Mouse (Mus musculus) midbrain, postnatal 0 days (tissue): ENCODE measurements around the gene Prom2. TPM values are rescaled to one million over a fixed set of nuclear protein-coding genes. Genes with fewer than 3 reads are reported as not detected.

Source experiments
- ATAC-seq: fragments of 200-750 bp; cut with Nextera tagmentation; 2 replicates; pipeline ENCODE4 v1.8.0; 2017; ENCODE audit warnings: moderate number of reproducible peaks, mild to moderate bottlenecking, moderate TSS enrichment, moderate library complexity; ENCODE audit not compliant: low FRiP score
- DNase-seq: peaks from one replicate; pipeline ENCODE4 v3.0.0-alpha.2; 2015; ENCODE audit warnings: low spot score
- H3K27ac ChIP-seq: fragments of 300-500 bp; sonication (generic); 2 replicates; pipeline ENCODE4 v1.5.1; 2014; ENCODE audit warnings: low read depth, mild to moderate bottlenecking, low read length, mixed read lengths
- H3K27me3 ChIP-seq: fragments of 300-500 bp; sonication (generic); 2 replicates; pipeline ENCODE4 v1.6.1; 2014; ENCODE audit warnings: low read length, control low read depth, mixed read lengths; ENCODE audit not compliant: insufficient read depth
- H3K36me3 ChIP-seq: fragments of 300-500 bp; sonication (generic); 2 replicates; pipeline ENCODE4 v1.6.1; 2014; ENCODE audit warnings: low read length, control low read depth, mixed read lengths; ENCODE audit not compliant: insufficient read depth
- H3K4me1 ChIP-seq: fragments of 300-500 bp; sonication (generic); 2 replicates; pipeline ENCODE4 v1.6.1; 2014; ENCODE audit warnings: mild to moderate bottlenecking, control low read depth, antibody characterized with exemption, low read length, mixed read lengths; ENCODE audit not compliant: insufficient read depth
- H3K4me2 ChIP-seq: fragments of 300-500 bp; sonication (generic); 2 replicates; pipeline ENCODE4 v1.6.1; 2014; ENCODE audit warnings: low read depth, mild to moderate bottlenecking, low read length, mixed read lengths; ENCODE audit not compliant: poor library complexity, severe bottlenecking
- H3K4me3 ChIP-seq: fragments of 300-500 bp; sonication (generic); 2 replicates; pipeline ENCODE4 v1.5.1; 2014; ENCODE audit warnings: low read depth, mild to moderate bottlenecking, low read length, moderate library complexity
- H3K9ac ChIP-seq: fragments of 300-500 bp; sonication (generic); replicated peaks from 2 replicates; pipeline ENCODE4 v1.6.1; 2014; ENCODE audit warnings: mild to moderate bottlenecking, low read length, moderate library complexity, mixed read lengths; ENCODE audit not compliant: poor library complexity, severe bottlenecking
- H3K9me3 ChIP-seq: fragments of 300-500 bp; sonication (generic); 2 replicates; pipeline ENCODE4 v1.6.1; 2016; ENCODE audit warnings: low read length, control low read depth
- CTCF ChIP-seq: IDR thresholded peaks from 2 replicates; pipeline ENCODE4 v1.5.1; 2016; ENCODE audit warnings: antibody characterized with exemption, mild to moderate bottlenecking
- WGBS: fragments of 180-500 bp; shearing (Covaris S2); extraction: QIAGEN DNeasy Blood & Tissue Kit; methylation state at CpG from one replicate; pipeline ENCODE4 v1.1.7; 2014; 5-methylcytosine and 5-hydroxymethylcytosine counted together
- polyA plus RNA-seq: library from polyadenylated mRNA; unstranded; fragments of >200 nt; fragmentation: Nextera tagmentation; extraction: Ambion mirVana; gene quantifications from 2 replicates; pipeline ENCODE4 v1.2.1, GENCODE M21; 2015
- total RNA-seq: library from RNA; depleted of rRNA; stranded (reverse); fragments of >200 nt; gene quantifications from 2 replicates; pipeline ENCODE4 v1.2.3, GENCODE M21; 2014

The Prom2 gene
- total and polyA plus RNA-seq, 2 experiments from 2014 or later, result 0.09 to 0.44 TPM

DNA sequence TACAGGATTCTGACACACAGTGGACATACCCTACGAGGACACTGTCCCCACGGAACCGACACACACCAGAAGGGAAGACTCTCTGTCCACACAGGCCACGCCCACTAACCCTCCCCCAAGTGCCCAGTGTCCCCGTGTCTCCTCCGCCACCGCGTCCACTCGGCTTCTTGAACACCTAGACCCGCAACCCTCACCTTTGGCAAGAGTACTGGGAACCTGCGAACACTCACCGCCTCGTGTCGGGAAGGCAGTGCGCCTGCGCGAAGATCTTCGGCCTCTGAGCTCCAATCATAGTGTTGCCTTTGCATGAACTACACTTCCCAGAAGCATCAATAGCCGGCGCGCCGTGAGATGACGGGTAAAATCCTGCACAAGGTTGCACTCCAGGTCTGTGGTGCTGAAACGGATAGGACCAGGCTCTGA lies 43.2 kb upstream of the Prom2 start:
- peak; percentile 85 for ATAC-seq

DNA sequence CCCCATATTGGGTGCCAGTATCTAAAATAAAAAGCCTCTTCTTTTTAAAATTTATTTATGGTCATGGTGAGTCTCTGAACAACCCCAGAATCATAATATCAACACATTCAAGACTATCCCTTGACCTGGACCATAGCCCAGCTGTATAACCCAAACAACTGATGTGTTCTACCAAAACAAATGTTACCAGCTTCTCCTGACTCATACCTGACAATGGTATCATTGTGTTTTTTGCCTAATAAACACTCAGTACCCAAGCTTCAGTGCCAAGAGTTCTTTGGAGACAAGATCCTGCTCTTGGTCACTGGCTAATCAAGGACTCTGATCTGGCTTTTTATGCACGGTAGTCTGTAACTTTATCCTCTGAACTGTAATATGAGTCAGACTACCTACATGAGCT lies 32.1 kb upstream of the Prom2 start:
- Histone ChIP-seq H3K4me3 (no peak overlapping the region), H3K27me3 (no peaks in the 10 kb centered on the region), H3K4me2 (no peak overlapping the region), H3K36me3 (peaks cover 20% of the 10 kb centered on the region), H3K4me1 (no peaks in the 10 kb centered on the region), H3K9me3 (peaks cover 4% of the 10 kb centered on the region; the same call in 1 of the 2 replicates), H3K27ac (no peak overlapping the region), H3K9ac (no peak overlapping the region)
- no peak for TF ChIP-seq CTCF
- ATAC-seq (no peak), DNase-seq (no peak)
- WGBS, result 71% methylated on average over 1 of the region's 1 CpGs

More for the DNA sequence above, 43.2 kb upstream of the Prom2 start:
- peaks cover 12% of the 10 kb centered on the region for H3K36me3 ChIP-seq
- peak; percentile 97 for DNase-seq
- no peaks in the 10 kb centered on the region for H3K9me3 ChIP-seq
- peak overlapping the region; percentile 76 for H3K9ac ChIP-seq
- WGBS, result under 1% methylated on average over 24 of the region's 24 CpGs
- H3K27me3 ChIP-seq, result no peaks in the 10 kb centered on the region
- H3K4me1 ChIP-seq, result peaks cover 11% of the 10 kb centered on the region; the same call in 1 of the 2 replicates
- H3K27ac ChIP-seq, result peak overlapping the region; percentile 39; the same call in 1 of the 2 replicates
- H3K4me2 ChIP-seq, result peak overlapping the region; percentile 80
- peak; percentile 43 for TF ChIP-seq CTCF
- peak overlapping the region; percentile 56 for H3K4me3 ChIP-seq

DNA sequence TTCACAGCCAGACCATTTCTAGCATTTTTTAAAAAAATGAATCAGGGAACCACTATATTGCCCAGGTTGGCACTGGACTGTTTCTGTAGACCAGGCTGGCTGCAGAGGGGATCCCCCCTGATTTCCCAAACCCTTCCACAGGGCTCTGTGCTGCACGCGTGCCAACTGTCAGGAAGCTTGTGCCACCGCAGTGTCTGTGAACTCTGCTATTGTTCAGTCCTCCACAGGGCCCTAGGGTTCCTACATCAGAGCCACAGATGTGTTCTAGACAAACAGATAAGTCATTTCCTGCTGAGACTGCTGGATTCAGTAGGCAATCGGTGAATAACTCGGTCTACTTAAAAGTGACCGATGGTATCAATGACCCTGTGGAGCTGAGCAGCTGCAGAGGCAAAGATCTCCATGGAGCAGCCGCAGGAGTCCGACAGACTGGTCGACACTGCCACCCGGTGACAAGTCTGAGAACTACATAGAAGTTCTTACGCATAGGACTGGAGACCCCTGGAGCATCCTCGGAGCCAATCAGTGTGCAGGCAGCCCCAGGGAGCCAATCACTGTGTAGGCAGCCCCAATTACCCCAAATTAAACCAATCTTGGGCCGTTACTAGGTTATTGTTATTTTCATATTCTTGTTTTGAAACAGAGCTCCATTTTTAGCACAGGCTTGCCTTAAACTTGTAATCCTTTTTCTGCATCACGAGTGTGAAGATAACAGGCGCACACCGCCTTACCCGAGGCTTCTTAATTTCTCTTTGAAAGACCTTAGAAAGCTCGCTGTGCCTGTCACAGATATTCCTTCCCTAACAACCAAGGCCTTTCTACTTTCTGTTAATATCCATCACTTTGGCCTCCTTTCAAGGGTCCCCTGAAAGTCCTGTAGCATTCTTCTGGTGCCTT lies 18.1 kb upstream of the Prom2 start:
- H3K9ac ChIP-seq, result 0 out of 2 replicates have a peak overlapping the region, but pooled peaks have one; percentile 29
- no peaks in the 10 kb centered on the region for H3K4me1 ChIP-seq
- H3K27ac ChIP-seq, result 0 out of 2 replicates have a peak overlapping the region, but pooled peaks have one; percentile 47
- 8% methylated on average over 18 of the region's 18 CpGs for WGBS
- H3K9me3 ChIP-seq, result no peaks in the 10 kb centered on the region
- peak overlapping the region; percentile 43 for H3K4me2 ChIP-seq
- peak; percentile 92 for TF ChIP-seq CTCF
- H3K36me3 ChIP-seq, result no peaks in the 10 kb centered on the region
- ATAC-seq (peak; percentile 99), DNase-seq (peak; percentile 97)
- no peaks in the 10 kb centered on the region; the same call in 1 of the 2 replicates for H3K27me3 ChIP-seq
- H3K4me3 ChIP-seq, result peak overlapping the region; percentile 30

DNA sequence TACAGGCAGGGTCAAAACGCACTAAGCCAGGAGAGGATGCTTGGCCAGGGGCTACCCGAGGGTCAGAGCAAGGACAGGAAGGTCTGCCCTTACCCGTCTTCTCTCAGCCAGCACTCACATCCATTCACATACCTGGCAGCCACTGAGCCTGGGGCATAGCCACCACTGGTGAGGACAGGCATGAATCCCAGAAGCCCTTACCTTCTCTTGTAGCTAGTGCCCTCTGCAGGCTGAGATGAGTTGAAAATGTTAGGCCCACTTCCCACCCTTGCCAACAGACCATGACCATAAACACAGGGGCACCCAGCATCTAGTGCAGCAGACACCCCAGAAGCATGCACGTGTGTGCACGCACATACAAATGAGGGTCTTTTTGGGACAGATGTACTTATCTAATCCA lies 9.8 kb upstream of the Prom2 start:
- ATAC-seq (no peak), DNase-seq (peak; percentile 70)
- no peaks in the 10 kb centered on the region for H3K36me3 ChIP-seq
- no peaks in the 10 kb centered on the region for H3K4me1 ChIP-seq
- 58% methylated on average over 5 of the region's 5 CpGs for WGBS
- no peak overlapping the region for H3K4me3 ChIP-seq
- no peak overlapping the region for H3K9ac ChIP-seq
- no peaks in the 10 kb centered on the region for H3K27me3 ChIP-seq
- H3K4me2 ChIP-seq, result no peak overlapping the region
- no peak overlapping the region for H3K27ac ChIP-seq
- peak; percentile 71 for TF ChIP-seq CTCF
- no peaks in the 10 kb centered on the region for H3K9me3 ChIP-seq

DNA sequence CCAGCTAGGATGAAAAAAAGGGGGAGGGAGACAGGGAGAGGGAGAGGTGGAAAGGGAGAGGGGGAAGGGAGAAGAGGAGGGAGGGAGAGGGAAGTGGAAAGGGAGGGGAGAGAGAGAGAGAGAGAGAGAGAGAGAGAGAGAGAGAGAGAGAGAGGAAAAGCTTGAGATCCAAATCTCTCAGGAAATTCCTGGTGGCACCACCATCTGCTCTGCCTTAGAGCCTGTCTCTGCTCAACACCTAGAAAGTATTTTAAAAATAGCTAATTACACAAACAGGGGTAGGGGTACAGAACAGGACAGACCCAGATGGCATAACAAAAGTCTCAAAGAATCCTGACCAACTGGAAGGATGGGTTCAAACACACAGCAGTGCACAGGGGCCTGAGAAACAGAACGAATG lies 9.2 kb upstream of the Prom2 start:
- no peak for ATAC-seq
- no peaks in the 10 kb centered on the region for H3K4me1 ChIP-seq
- no peak overlapping the region for H3K4me2 ChIP-seq
- no peaks in the 10 kb centered on the region for H3K36me3 ChIP-seq
- no peaks in the 10 kb centered on the region for H3K27me3 ChIP-seq
- no peak for TF ChIP-seq CTCF
- H3K27ac ChIP-seq, result no peak overlapping the region
- no peak overlapping the region for H3K4me3 ChIP-seq
- 74% methylated on average over 1 of the region's 1 CpGs for WGBS
- no peak overlapping the region for H3K9ac ChIP-seq
- H3K9me3 ChIP-seq, result no peaks in the 10 kb centered on the region
- no peak for DNase-seq

DNA sequence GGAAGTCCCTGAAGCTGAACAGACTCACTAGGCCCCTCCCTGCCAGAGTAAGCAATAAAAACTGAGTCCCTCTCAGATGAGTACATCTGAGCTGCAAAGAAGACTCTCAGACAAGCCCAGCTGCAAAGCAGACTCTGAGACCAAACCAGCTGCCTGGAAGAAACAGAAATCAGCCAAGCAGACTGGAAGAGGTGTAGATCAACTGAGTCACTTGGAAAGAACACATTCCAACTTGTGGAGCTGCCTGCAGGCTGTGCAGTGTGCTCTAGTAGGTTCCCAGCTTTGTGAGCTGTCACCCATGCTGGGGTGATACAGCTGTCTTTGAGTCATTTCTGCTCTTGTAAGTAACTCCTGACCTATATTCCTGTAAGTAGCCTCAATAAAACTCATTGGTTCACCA lies 8.4 kb upstream of the Prom2 start:
- Histone ChIP-seq H3K36me3 (no peaks in the 10 kb centered on the region), H3K9me3 (no peaks in the 10 kb centered on the region), H3K27ac (no peak overlapping the region), H3K27me3 (no peaks in the 10 kb centered on the region), H3K4me2 (no peak overlapping the region), H3K4me3 (no peak overlapping the region), H3K4me1 (no peaks in the 10 kb centered on the region), H3K9ac (no peak overlapping the region)
- DNase-seq (no peak), ATAC-seq (no peak)
- no peak for TF ChIP-seq CTCF
